In the genomic region with DNA sequence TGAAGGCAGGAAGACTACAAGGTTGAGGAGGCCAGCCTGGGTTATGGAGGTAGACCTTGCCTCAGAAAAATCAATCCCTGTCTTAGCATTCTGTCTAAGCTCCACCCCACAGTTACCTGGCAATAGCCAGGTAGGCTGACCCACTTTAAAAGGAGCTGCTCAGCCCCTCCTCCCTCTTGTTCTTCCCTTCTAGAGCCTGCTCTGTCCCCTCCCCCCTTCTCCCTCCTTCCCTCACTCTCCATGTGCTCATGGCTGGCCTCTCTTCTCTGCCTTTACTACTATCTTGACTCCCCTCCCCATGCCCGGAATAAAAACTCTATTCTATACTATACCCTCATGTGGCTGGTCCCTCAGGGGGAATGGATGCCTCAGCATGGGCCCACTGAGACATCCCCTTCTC, we compare ENCODE assay signal across 12 mouse cellular contexts. TPM values are rescaled to one million over a fixed set of nuclear protein-coding genes. Genes with fewer than 3 reads are reported as not detected.
DNase-seq lines count a peak whose midpoint lies in the region; ATAC-seq lines count a peak whose summit lies in the region.
"Had no signal": no experiment of that assay in that cellular context is flagged by ENCODE, and none has a peak within 500 bp of the region (broad histone marks: within the 10 kb centered on the region; RNA-seq: fewer than 3 reads in every experiment).

No protein-coding gene starts in this region.

- H3K9me3 ChIP-seq in heart, embryonic 13.5 days: no peaks in the 10 kb centered on the region
- H3K9me3 ChIP-seq in liver, embryonic 11.5 days (ENCODE audit: control insufficient read depth, low read length): no peaks in the 10 kb centered on the region
- no peaks in the 10 kb centered on the region for H3K9me3 ChIP-seq in midbrain, embryonic 15.5 days
- no peaks in the 10 kb centered on the region for H3K9me3 ChIP-seq in neural tube, embryonic 15.5 days (replicated peaks)
- H3K9me3 ChIP-seq: hindbrain, embryonic 10.5 days had no signal

- peaks cover 52% of the 10 kb centered on the region for H3K36me3 ChIP-seq in heart, embryonic 13.5 days
- peaks cover 33% of the 10 kb centered on the region for H3K36me3 ChIP-seq in liver, embryonic 11.5 days (ENCODE audit: control insufficient read depth, insufficient read depth, low read length)
- H3K36me3 ChIP-seq in midbrain, embryonic 15.5 days (replicated peaks): peaks cover 29% of the 10 kb centered on the region
- peaks cover 35% of the 10 kb centered on the region for H3K36me3 ChIP-seq in neural tube, embryonic 15.5 days

- no peak overlapping the region for H3K9ac ChIP-seq in heart, embryonic 13.5 days
- H3K9ac ChIP-seq in liver, embryonic 11.5 days (ENCODE audit: low read depth, low read length): no peak overlapping the region
- no peak overlapping the region for H3K9ac ChIP-seq in midbrain, embryonic 15.5 days
- H3K9ac ChIP-seq in neural tube, embryonic 15.5 days (replicated peaks): no peak overlapping the region

- H3K27me3 ChIP-seq in heart, embryonic 13.5 days (replicated peaks): no peaks in the 10 kb centered on the region
- no peaks in the 10 kb centered on the region for H3K27me3 ChIP-seq in liver, embryonic 11.5 days (replicated peaks; ENCODE audit: control insufficient read depth, insufficient read depth, low read length)
- H3K27me3 ChIP-seq in midbrain, embryonic 15.5 days (replicated peaks): no peaks in the 10 kb centered on the region
- no peaks in the 10 kb centered on the region for H3K27me3 ChIP-seq in neural tube, embryonic 15.5 days (replicated peaks)
- H3K27me3 ChIP-seq: Patski had no signal

- no peak for ATAC-seq in heart, embryonic 13.5 days (ENCODE audit: extremely low read depth, insufficient number of reproducible peaks, low FRiP score, low TSS enrichment)
- ATAC-seq in liver, embryonic 11.5 days (replicated peaks; ENCODE audit: low FRiP score): no peak
- no peak for ATAC-seq in midbrain, embryonic 15.5 days (replicated peaks)
- ATAC-seq in neural tube, embryonic 15.5 days (ENCODE audit: low FRiP score): no peak
- ATAC-seq: Patski had no signal

- peaks cover 38% of the 10 kb centered on the region for H3K4me1 ChIP-seq in heart, embryonic 13.5 days
- H3K4me1 ChIP-seq in liver, embryonic 11.5 days (replicated peaks; ENCODE audit: control insufficient read depth, insufficient read depth, low read length): peaks cover 14% of the 10 kb centered on the region
- peaks cover 30% of the 10 kb centered on the region for H3K4me1 ChIP-seq in midbrain, embryonic 15.5 days
- peaks cover 36% of the 10 kb centered on the region for H3K4me1 ChIP-seq in neural tube, embryonic 15.5 days

- no peak overlapping the region for H3K27ac ChIP-seq in heart, embryonic 13.5 days (replicated peaks)
- 0 out of 2 replicates have a peak overlapping the region, but pooled peaks have one; percentile 28 for H3K27ac ChIP-seq in liver, embryonic 11.5 days (ENCODE audit: low read depth, low read length)
- H3K27ac ChIP-seq in midbrain, embryonic 15.5 days: no peak overlapping the region
- no peak overlapping the region for H3K27ac ChIP-seq in neural tube, embryonic 15.5 days (replicated peaks)
- H3K27ac ChIP-seq: hindbrain, embryonic 10.5 days had no signal

- no peak overlapping the region for H3K4me3 ChIP-seq in heart, embryonic 13.5 days
- no peak overlapping the region for H3K4me3 ChIP-seq in liver, embryonic 11.5 days (ENCODE audit: low read depth, low read length)
- H3K4me3 ChIP-seq in midbrain, embryonic 15.5 days: no peak overlapping the region
- no peak overlapping the region for H3K4me3 ChIP-seq in neural tube, embryonic 15.5 days (replicated peaks)

- no peak for DNase-seq in heart, adult 9 months (ENCODE audit: low spot score in 2 of 2)
- peak; percentile 72 for DNase-seq in ES-CJ7 (ENCODE audit: low read depth, low spot score)
- no peak for DNase-seq in liver, embryonic 11.5 days (ENCODE audit: low spot score)
- peak; percentile 14 for DNase-seq in lung, postnatal 14 days
- no peak for DNase-seq in embryo, embryonic 10 days (ENCODE audit: low spot score)
- DNase-seq: adrenal gland, adult 8-10 months had no signal

- peak overlapping the region; percentile 96; the same call in 1 of the 2 replicates for H3K4me2 ChIP-seq in heart, embryonic 13.5 days
- H3K4me2 ChIP-seq in liver, embryonic 11.5 days: peak overlapping the region; percentile 96; the same call in 1 of the 2 replicates
- no peak overlapping the region for H3K4me2 ChIP-seq in midbrain, embryonic 15.5 days
- H3K4me2 ChIP-seq in neural tube, embryonic 15.5 days: no peak overlapping the region

- WGBS in heart, embryonic 13.5 days: 55% methylated on average over 1 of the region's 1 CpGs
- 44% methylated on average over 1 of the region's 1 CpGs for WGBS in liver, embryonic 11.5 days
- WGBS in midbrain, embryonic 15.5 days: 66% methylated on average over 1 of the region's 1 CpGs
- WGBS in neural tube, embryonic 15.5 days: 74% methylated on average over 1 of the region's 1 CpGs

RNA-seq across cellular contexts. Expression of gene Tnpo2, which starts 2.8 kb away (rescaled TPM):
- 23.2 and 25.3 TPM in 2 replicates for polyA plus RNA-seq in heart, embryonic 13.5 days (2015; fragmentation: Nextera tagmentation; extraction: Ambion mirVana)
- 17.7 and 19.3 TPM in 2 replicates for polyA plus RNA-seq in liver, embryonic 11.5 days (2014; fragmentation: Nextera tagmentation; extraction: Ambion mirVana)
- 64.2 and 71.0 TPM in 2 replicates for polyA plus RNA-seq in midbrain, embryonic 15.5 days (2015; fragmentation: Nextera tagmentation; extraction: Ambion mirVana)
- 54.9 and 55.5 TPM in 2 replicates for polyA plus RNA-seq in neural tube, embryonic 15.5 days (2015; fragmentation: Nextera tagmentation; extraction: Ambion mirVana)

RNA-seq across cellular contexts. Expression of gene Trir, which starts 7.2 kb away (rescaled TPM):
- polyA plus RNA-seq in heart, embryonic 13.5 days (2015; fragmentation: Nextera tagmentation; extraction: Ambion mirVana): 73.4 and 75.1 TPM in 2 replicates
- polyA plus RNA-seq in liver, embryonic 11.5 days (2014; fragmentation: Nextera tagmentation; extraction: Ambion mirVana): 126 and 138 TPM in 2 replicates
- 121 and 124 TPM in 2 replicates for polyA plus RNA-seq in midbrain, embryonic 15.5 days (2015; fragmentation: Nextera tagmentation; extraction: Ambion mirVana)
- 116 and 124 TPM in 2 replicates for polyA plus RNA-seq in neural tube, embryonic 15.5 days (2015; fragmentation: Nextera tagmentation; extraction: Ambion mirVana)

RNA-seq across cellular contexts. Expression of gene Asna1, which starts 8.8 kb away (rescaled TPM):
- 113 and 127 TPM in 2 replicates for polyA plus RNA-seq in heart, embryonic 13.5 days (2015; fragmentation: Nextera tagmentation; extraction: Ambion mirVana)
- 100 and 103 TPM in 2 replicates for polyA plus RNA-seq in liver, embryonic 11.5 days (2014; fragmentation: Nextera tagmentation; extraction: Ambion mirVana)
- polyA plus RNA-seq in midbrain, embryonic 15.5 days (2015; fragmentation: Nextera tagmentation; extraction: Ambion mirVana): 146 and 159 TPM in 2 replicates
- polyA plus RNA-seq in neural tube, embryonic 15.5 days (2015; fragmentation: Nextera tagmentation; extraction: Ambion mirVana): 148 and 154 TPM in 2 replicates

RNA-seq across cellular contexts. Expression of gene Best2, which starts 19.5 kb away (rescaled TPM):
- not detected in 2 replicates for polyA plus RNA-seq in heart, embryonic 13.5 days (2015; fragmentation: Nextera tagmentation; extraction: Ambion mirVana)
- polyA plus RNA-seq in liver, embryonic 11.5 days (2014; fragmentation: Nextera tagmentation; extraction: Ambion mirVana): 0.13 TPM in 1 of 2 replicates, not detected in the other
- not detected in 2 replicates for polyA plus RNA-seq in midbrain, embryonic 15.5 days (2015; fragmentation: Nextera tagmentation; extraction: Ambion mirVana)
- not detected in 2 replicates for polyA plus RNA-seq in neural tube, embryonic 15.5 days (2015; fragmentation: Nextera tagmentation; extraction: Ambion mirVana)
- polyA plus RNA-seq: hindbrain, embryonic 10.5 days; limb, embryonic 11.5 days had no signal

RNA-seq across cellular contexts. Expression of gene Fbxw9, which starts 26.0 kb away (rescaled TPM):
- polyA plus RNA-seq in heart, embryonic 13.5 days (2015; fragmentation: Nextera tagmentation; extraction: Ambion mirVana): 18.5 and 19.8 TPM in 2 replicates
- polyA plus RNA-seq in liver, embryonic 11.5 days (2014; fragmentation: Nextera tagmentation; extraction: Ambion mirVana): 15.5 and 17.4 TPM in 2 replicates
- 84.5 and 86.2 TPM in 2 replicates for polyA plus RNA-seq in midbrain, embryonic 15.5 days (2015; fragmentation: Nextera tagmentation; extraction: Ambion mirVana)
- polyA plus RNA-seq in neural tube, embryonic 15.5 days (2015; fragmentation: Nextera tagmentation; extraction: Ambion mirVana): 60.6 and 68.3 TPM in 2 replicates

Comparison
In these comparisons a context has a peak if more than half of its experiments do, and no peak if none do; other contexts are left out.
1. H3K4me2 ChIP-seq: peak in heart, embryonic 13.5 days (single experiment) and liver, embryonic 11.5 days (single experiment); none in midbrain, embryonic 15.5 days (single experiment) and neural tube, embryonic 15.5 days (single experiment).
2. DNase-seq: peak in ES-CJ7 (single experiment) and lung, postnatal 14 days (single experiment); none in heart, adult 9 months (0 of 2), liver, embryonic 11.5 days (single experiment) and embryo, embryonic 10 days (single experiment).